Mouse (Mus musculus) 3134 (cell line): ENCODE measurements at regions not wholly inside any gene's neighbourhood (a gene's known extent, or its start where the extent isn't known, plus 50 kb on each side); places are given as distances from the start of the nearest gene placed in this dataset.

Source experiments
- DNase-seq: peaks from one replicate; pipeline ENCODE4 v3.0.0-alpha.2; 2011; ENCODE audit warnings: low spot score; ENCODE audit not compliant: insufficient read length; ENCODE audit errors: extremely low read depth

- no peak for DNase-seq
Measured at GRCm38 (mm10) chr4:106209465-106209864, 106.5 kb upstream of the Usp24 start.

- no peak for DNase-seq
Measured at GRCm38 (mm10) chr4:106209975-106210374, 106.0 kb upstream of the Usp24 start.

GRCm38 (mm10) chr4:106214170-106214569, 101.8 kb upstream of the Usp24 start:
- DNase-seq = no peak

- DNase-seq = peak; percentile 42
Measured at GRCm38 (mm10) chr4:106220621-106221020, 95.4 kb upstream of the Usp24 start.

- no peak for DNase-seq
Measured at GRCm38 (mm10) chr4:106225184-106225862, 90.7 kb upstream of the Usp24 start.

- no peak for DNase-seq
Measured at GRCm38 (mm10) chr4:106227428-106227827, 88.6 kb upstream of the Usp24 start.

- peak; percentile 42 for DNase-seq
Measured at GRCm38 (mm10) chr4:106228534-106228933, 87.5 kb upstream of the Usp24 start.

- DNase-seq = no peak
Measured at GRCm38 (mm10) chr4:106229526-106229925, 86.5 kb upstream of the Usp24 start.

- no peak for DNase-seq
Measured at GRCm38 (mm10) chr4:106232499-106232970, 83.5 kb upstream of the Usp24 start.

GRCm38 (mm10) chr4:106244384-106244819, 71.6 kb upstream of the Usp24 start:
- no peak for DNase-seq

GRCm38 (mm10) chr4:106244826-106245510, 71.0 kb upstream of the Usp24 start:
- DNase-seq = no peak

- no peak for DNase-seq
Measured at GRCm38 (mm10) chr4:106246695-106247094, 69.3 kb upstream of the Usp24 start.

GRCm38 (mm10) chr4:106247398-106247797, 68.6 kb upstream of the Usp24 start:
- DNase-seq = no peak

GRCm38 (mm10) chr4:106248272-106248671, 67.7 kb upstream of the Usp24 start:
- DNase-seq = no peak

GRCm38 (mm10) chr4:106249028-106249782, 66.8 kb upstream of the Usp24 start:
- no peak for DNase-seq

- DNase-seq = no peak
Measured at GRCm38 (mm10) chr4:106250048-106250447, 66.0 kb upstream of the Usp24 start.

GRCm38 (mm10) chr4:106251430-106251829, 64.6 kb upstream of the Usp24 start:
- DNase-seq = no peak

- no peak for DNase-seq
Measured at GRCm38 (mm10) chr4:106252946-106253345, 63.1 kb upstream of the Usp24 start.

- DNase-seq = no peak
Measured at GRCm38 (mm10) chr4:106254761-106255475, 61.1 kb upstream of the Usp24 start.

GRCm38 (mm10) chr4:106255959-106256609, 59.9 kb upstream of the Usp24 start:
- DNase-seq = no peak
